In genomic region chr2:75883543-75883942, GRCm38 (mm10) we compare ENCODE assay signal across 8 mouse cellular contexts. TPM values are rescaled to one million over a fixed set of nuclear protein-coding genes. Genes with fewer than 3 reads are reported as not detected.
DNase-seq lines count a peak whose midpoint lies in the region; ATAC-seq lines count a peak whose summit lies in the region.

No protein-coding gene starts in this region.

- intact Hi-C loops in left cerebral cortex, postnatal 14 days (cut with DNase I) = loop anchor here (5.0 kb wide), 2 partner anchors 79 to 184 kb away; no protein-coding TSS in a partner anchor

- H3K4me1 ChIP-seq in liver, embryonic 11.5 days (replicated peaks; ENCODE audit: control insufficient read depth, insufficient read depth, low read length) = no peaks in the 10 kb centered on the region
- H3K4me1 ChIP-seq in heart, embryonic 10.5 days = no peaks in the 10 kb centered on the region

- no peaks in the 10 kb centered on the region for H3K9me3 ChIP-seq in liver, embryonic 11.5 days (ENCODE audit: control insufficient read depth, low read length)
- no peaks in the 10 kb centered on the region for H3K9me3 ChIP-seq in heart, embryonic 10.5 days

- no peak overlapping the region for H3K9ac ChIP-seq in liver, embryonic 11.5 days (ENCODE audit: low read depth, low read length)

- 0 out of 2 replicates have a peak, but pooled peaks cover 2% of the 10 kb centered on the region for H3K36me3 ChIP-seq in liver, embryonic 11.5 days (ENCODE audit: control insufficient read depth, insufficient read depth, low read length)
- peaks cover 10% of the 10 kb centered on the region for H3K36me3 ChIP-seq in heart, embryonic 10.5 days

- no peak overlapping the region for H3K27ac ChIP-seq in liver, embryonic 11.5 days (ENCODE audit: low read depth, low read length)
- no peak overlapping the region for H3K27ac ChIP-seq in heart, embryonic 10.5 days

- DNase-seq in liver (peak; percentile 58), R1 (ENCODE audit: low read depth, low spot score) (peak; percentile 75)
- DNase-seq in liver, embryonic 11.5 days (ENCODE audit: low spot score) = no peak
- DNase-seq in cerebellum, adult 9-11 months = peak; percentile 36
- peak; percentile 82 for DNase-seq in heart, embryonic 10.5 days (ENCODE audit: low spot score)
- DNase-seq in left cerebral cortex, postnatal 14 days (ENCODE audit: low spot score in 2 of 2) = peak; percentile 28 to 68
- peak; percentile 73 for DNase-seq in thymus, postnatal 0 days (ENCODE audit: low spot score)

- no peak overlapping the region for H3K4me3 ChIP-seq in liver, embryonic 11.5 days (ENCODE audit: low read depth, low read length)
- no peak overlapping the region for H3K4me3 ChIP-seq in heart, embryonic 10.5 days

- WGBS in liver, embryonic 11.5 days = 35% methylated on average over 1 of the region's 1 CpGs
- 43% methylated on average over 1 of the region's 1 CpGs for WGBS in heart, embryonic 10.5 days

- ATAC-seq in liver, embryonic 11.5 days (replicated peaks; ENCODE audit: low FRiP score) = no peak
- peak; percentile 88 for ATAC-seq in neutrophil, adult 5-6 weeks (ENCODE audit: extremely low read depth, insufficient number of reproducible peaks, low FRiP score, poor library complexity, severe bottlenecking)

- no peaks in the 10 kb centered on the region for H3K27me3 ChIP-seq in liver, embryonic 11.5 days (replicated peaks; ENCODE audit: control insufficient read depth, insufficient read depth, low read length)
- H3K27me3 ChIP-seq in heart, embryonic 10.5 days (ENCODE audit: insufficient read depth, poor library complexity, severe bottlenecking) = no peaks in the 10 kb centered on the region

- no peak overlapping the region for H3K4me2 ChIP-seq in liver, embryonic 11.5 days

RNA-seq across cellular contexts. Expression of gene Agps, which starts 51.6 kb away (rescaled TPM):
- 38.2 and 40.0 TPM in 2 replicates for polyA plus RNA-seq in liver, embryonic 11.5 days (2014; fragmentation: Nextera tagmentation; extraction: Ambion mirVana)
- 48.6 and 49.5 TPM in 2 replicates for polyA plus RNA-seq in heart, embryonic 10.5 days (2016; fragmentation: Nextera tagmentation; extraction: Ambion mirVana)
- total RNA-seq in left cerebral cortex, postnatal 14 days (2021) = 10 to 100 TPM; 50.9 to 54.8 TPM
- 42.1 and 46.0 TPM in 2 replicates for total RNA-seq in neutrophil, adult 5-6 weeks (2017)
- 19.0 and 20.8 TPM in 2 replicates for polyA plus RNA-seq in thymus, postnatal 0 days (2015; fragmentation: Nextera tagmentation; extraction: Ambion mirVana)

RNA-seq across cellular contexts. Expression of gene Ttc30b, which starts 54.8 kb away (rescaled TPM):
- 2.1 and 3.2 TPM in 2 replicates for polyA plus RNA-seq in liver, embryonic 11.5 days (2014; fragmentation: Nextera tagmentation; extraction: Ambion mirVana)
- 6.1 and 8.1 TPM in 2 replicates for polyA plus RNA-seq in heart, embryonic 10.5 days (2016; fragmentation: Nextera tagmentation; extraction: Ambion mirVana)
- 10 to 100 TPM; 10.1 to 11.5 TPM for total RNA-seq in left cerebral cortex, postnatal 14 days (2021)
- 6.6 and 7.0 TPM in 2 replicates for total RNA-seq in neutrophil, adult 5-6 weeks (2017)
- polyA plus RNA-seq in thymus, postnatal 0 days (2015; fragmentation: Nextera tagmentation; extraction: Ambion mirVana) = 4.2 and 5.5 TPM in 2 replicates
